Mouse (Mus musculus) ES-E14 (cell line): ENCODE results near the gene Macrod2.

Experiments
- ZC3H11A ChIP-seq: IDR thresholded peaks from 2 replicates; pipeline ENCODE4 v1.6.1; 2012; ENCODE audit warnings: low read depth, mild to moderate bottlenecking, inconsistent platforms, low read length, borderline replicate concordance
- ZNF384 ChIP-seq: IDR thresholded peaks from 2 replicates; pipeline ENCODE4 v1.6.1; 2012; ENCODE audit warnings: low read depth, low read length, inconsistent platforms

DNA sequence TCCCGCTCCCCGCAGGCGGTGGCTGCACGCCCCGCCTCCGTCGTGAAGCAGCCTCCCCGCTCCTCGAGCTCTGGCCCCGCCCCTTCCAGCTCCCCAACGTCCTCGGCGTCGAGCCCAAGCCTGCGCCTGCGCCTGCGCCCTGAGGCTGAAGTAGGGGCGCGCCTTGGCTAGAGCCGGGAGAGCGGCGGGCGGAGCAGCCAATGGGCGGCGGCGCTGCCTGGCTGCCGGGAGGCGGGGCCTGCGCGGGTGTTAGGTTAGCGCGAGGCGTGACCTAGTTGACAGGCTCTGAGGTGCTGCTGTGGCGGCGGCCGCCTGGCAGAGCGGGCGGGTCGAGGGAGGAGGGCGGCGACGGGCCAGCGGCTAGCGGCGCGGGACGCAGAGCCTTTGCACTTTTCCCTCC is at the start of gene Macrod2:
- no peak for TF ChIP-seq ZC3H11A
- TF ChIP-seq ZNF384: no peak
